Mouse (Mus musculus) hindbrain, embryonic 10.5 days (tissue): ENCODE measurements at regions not wholly inside any gene's neighbourhood (a gene's known extent, or its start where the extent isn't known, plus 50 kb on each side); places are given as distances from the start of the nearest gene placed in this dataset.

Experiments
- DNase-seq: peaks from one replicate; pipeline ENCODE4 v3.0.0-alpha.2; 2017; ENCODE audit warnings: low spot score
- H3K27ac ChIP-seq: fragments of 300-500 bp; sonication (generic); 2 replicates; pipeline ENCODE4 v1.5.1; 2016; ENCODE audit warnings: mild to moderate bottlenecking, moderate library complexity
- H3K27me3 ChIP-seq: fragments of 300-500 bp; sonication (generic); 2 replicates; pipeline ENCODE4 v1.6.1; 2016; ENCODE audit warnings: mild to moderate bottlenecking; ENCODE audit not compliant: poor library complexity, insufficient read depth, severe bottlenecking
- H3K36me3 ChIP-seq: fragments of 300-500 bp; sonication (generic); 2 replicates; pipeline ENCODE4 v1.6.1; 2016; ENCODE audit warnings: mild to moderate bottlenecking, moderate library complexity
- H3K4me1 ChIP-seq: fragments of 300-500 bp; sonication (generic); replicated peaks from 2 replicates; pipeline ENCODE4 v1.6.1; 2016; ENCODE audit warnings: mild to moderate bottlenecking
- H3K4me3 ChIP-seq: fragments of 300-500 bp; sonication (generic); 2 replicates; pipeline ENCODE4 v1.5.1; 2016; ENCODE audit warnings: mild to moderate bottlenecking, moderate library complexity
- H3K9me3 ChIP-seq: fragments of 300-500 bp; sonication (generic); 2 replicates; pipeline ENCODE4 v1.6.1; 2016; ENCODE audit warnings: mild to moderate bottlenecking, moderate library complexity
- WGBS: fragments of 180-500 bp; shearing (Covaris S2); methylation state at CpG from one replicate; pipeline ENCODE4 v1.1.7; 2016; 5-methylcytosine and 5-hydroxymethylcytosine counted together

DNA sequence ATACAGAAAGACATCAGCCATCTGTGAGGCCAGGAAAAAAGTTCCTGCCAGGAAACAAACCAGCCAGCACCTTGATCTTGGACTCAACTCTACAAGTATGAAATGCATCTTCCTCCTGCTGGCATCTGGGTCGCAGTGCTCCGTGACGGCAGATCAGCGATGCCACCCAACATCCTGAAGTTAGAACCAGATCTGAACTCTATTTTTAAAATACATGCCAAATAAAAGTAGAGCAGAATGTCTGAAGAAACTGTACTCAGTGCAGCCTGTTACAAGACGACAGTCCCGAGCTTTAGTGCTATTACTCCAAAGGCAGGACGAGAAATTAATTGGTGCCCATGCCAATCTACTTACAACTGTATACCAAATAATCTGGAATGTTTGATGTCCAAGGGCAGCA lies 80.2 kb downstream of the Kctd12 start:
- no peak overlapping the region for H3K4me3 ChIP-seq
- H3K9me3 ChIP-seq: no peaks in the 10 kb centered on the region
- 95% methylated on average over 7 of the region's 7 CpGs for WGBS
- no peak for DNase-seq
- no peaks in the 10 kb centered on the region for H3K36me3 ChIP-seq
- no peaks in the 10 kb centered on the region for H3K4me1 ChIP-seq
- no peaks in the 10 kb centered on the region for H3K27me3 ChIP-seq
- no peak overlapping the region for H3K27ac ChIP-seq

DNA sequence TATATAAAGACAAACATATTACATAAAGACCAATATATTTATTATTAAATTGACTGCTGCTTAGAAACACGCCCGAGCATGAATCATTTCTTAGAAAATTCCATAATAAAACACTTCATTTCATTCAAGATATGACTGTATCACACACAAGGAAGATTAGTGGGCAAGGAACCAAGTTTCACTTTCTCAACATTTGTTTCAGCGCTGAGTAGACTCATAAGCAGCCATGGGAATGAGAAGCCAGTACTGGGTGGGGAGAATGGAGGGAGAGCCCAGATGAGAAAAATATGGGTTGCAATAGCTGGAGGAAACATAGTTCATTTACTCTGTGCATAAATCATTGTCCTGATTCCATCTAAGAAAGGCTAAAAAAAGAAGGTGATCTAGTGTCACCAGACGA lies 84.0 kb downstream of the Kctd12 start:
- 89% methylated on average over 4 of the region's 4 CpGs for WGBS
- Histone ChIP-seq H3K4me3 (no peak overlapping the region), H3K27me3 (no peaks in the 10 kb centered on the region), H3K36me3 (no peaks in the 10 kb centered on the region), H3K9me3 (no peaks in the 10 kb centered on the region), H3K4me1 (no peaks in the 10 kb centered on the region), H3K27ac (no peak overlapping the region)
- DNase-seq: no peak

DNA sequence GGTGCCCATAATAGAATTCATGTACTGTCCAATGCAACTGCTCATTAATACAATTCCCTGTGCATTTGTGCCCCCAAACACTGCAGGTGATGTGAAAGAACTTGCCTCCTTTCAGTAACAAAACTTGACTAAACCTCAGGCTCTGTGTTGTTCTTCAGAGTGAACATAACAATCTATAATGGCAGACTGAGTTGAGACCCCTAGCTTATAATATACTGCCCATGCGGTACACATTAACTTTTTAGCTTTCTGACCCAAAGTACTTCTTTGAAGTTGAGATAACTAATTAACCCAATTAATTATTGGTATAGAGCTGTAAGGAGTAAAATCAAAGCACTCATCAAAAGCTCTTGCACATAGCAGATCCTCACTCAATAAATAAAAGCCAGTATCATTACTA lies 85.4 kb downstream of the Kctd12 start:
- no peaks in the 10 kb centered on the region for H3K4me1 ChIP-seq
- no peak overlapping the region for H3K27ac ChIP-seq
- 93% methylated on average over 1 of the region's 1 CpGs for WGBS
- DNase-seq: no peak
- H3K4me3 ChIP-seq: no peak overlapping the region
- H3K27me3 ChIP-seq: no peaks in the 10 kb centered on the region
- H3K9me3 ChIP-seq: no peaks in the 10 kb centered on the region
- H3K36me3 ChIP-seq: no peaks in the 10 kb centered on the region

DNA sequence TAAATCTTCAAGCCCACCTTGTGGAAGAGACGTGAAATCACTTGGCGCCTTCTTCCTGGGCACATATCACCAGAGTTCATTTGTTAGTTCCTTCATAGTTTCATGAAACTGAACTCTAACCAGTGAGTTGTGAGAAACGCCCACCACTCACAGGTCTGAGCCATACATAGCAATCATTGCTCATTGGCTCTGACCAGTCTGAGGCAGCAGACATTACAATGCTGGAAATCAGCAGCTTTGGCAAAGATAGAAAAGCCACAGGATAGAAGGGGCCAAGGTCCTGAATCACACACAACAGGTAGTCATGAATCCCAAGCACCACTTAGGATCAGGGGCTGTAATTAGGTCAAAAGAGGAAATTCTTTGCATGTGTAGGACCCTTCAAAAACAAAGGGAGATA lies 85.9 kb downstream of the Kctd12 start:
- Histone ChIP-seq H3K27ac (no peak overlapping the region), H3K36me3 (no peaks in the 10 kb centered on the region), H3K27me3 (no peaks in the 10 kb centered on the region), H3K4me3 (no peak overlapping the region), H3K9me3 (no peaks in the 10 kb centered on the region), H3K4me1 (no peaks in the 10 kb centered on the region)
- no peak for DNase-seq
- 87% methylated on average over 3 of the region's 3 CpGs for WGBS

DNA sequence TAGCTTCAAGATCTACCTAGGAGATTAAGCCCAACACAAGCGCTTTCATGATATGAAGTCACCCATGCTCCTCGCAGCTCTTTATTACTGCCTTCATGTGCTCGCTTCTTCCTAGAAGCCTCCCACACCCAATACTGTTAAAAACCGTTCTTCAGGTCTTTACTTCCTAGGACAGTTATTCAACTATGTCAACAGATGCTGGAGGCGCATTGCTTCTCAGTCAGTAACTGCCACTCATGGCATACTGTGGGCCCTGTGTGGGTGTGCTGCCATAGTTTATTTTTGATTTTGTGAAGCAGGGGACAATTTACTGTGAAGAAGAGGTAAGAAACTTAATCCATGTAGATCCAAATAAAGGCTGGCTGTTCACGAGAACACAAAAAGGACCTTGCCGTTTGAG lies 89.2 kb downstream of the Kctd12 start:
- no peak overlapping the region for H3K27ac ChIP-seq
- H3K4me1 ChIP-seq: no peaks in the 10 kb centered on the region
- H3K27me3 ChIP-seq: no peaks in the 10 kb centered on the region
- H3K9me3 ChIP-seq: no peaks in the 10 kb centered on the region
- H3K36me3 ChIP-seq: no peaks in the 10 kb centered on the region
- H3K4me3 ChIP-seq: no peak overlapping the region
- 91% methylated on average over 7 of the region's 7 CpGs for WGBS
- no peak for DNase-seq

DNA sequence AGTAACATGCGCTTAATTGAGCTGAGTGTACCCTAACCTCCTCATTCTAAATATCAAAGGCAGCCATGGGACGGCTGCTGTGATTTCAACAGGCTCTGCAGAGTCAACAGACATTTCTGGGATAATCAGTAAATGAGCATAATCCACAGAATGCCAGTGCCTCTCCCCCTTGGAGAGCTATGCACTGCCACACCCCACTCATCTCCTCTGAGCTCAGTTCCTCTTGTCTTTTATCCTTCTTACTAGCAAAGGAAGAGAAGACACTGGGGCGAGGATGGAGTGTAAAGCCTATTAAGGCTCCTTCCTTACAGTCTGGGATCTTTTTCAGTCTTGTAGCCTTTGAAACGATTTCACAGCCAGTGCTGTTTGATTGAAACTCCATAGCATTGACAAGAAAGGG lies 90.9 kb downstream of the Kctd12 start:
- no peaks in the 10 kb centered on the region for H3K27me3 ChIP-seq
- WGBS: 55% methylated on average over 4 of the region's 4 CpGs
- no peak overlapping the region for H3K4me3 ChIP-seq
- no peak for DNase-seq
- no peaks in the 10 kb centered on the region for H3K9me3 ChIP-seq
- H3K36me3 ChIP-seq: no peaks in the 10 kb centered on the region
- H3K4me1 ChIP-seq: no peaks in the 10 kb centered on the region
- H3K27ac ChIP-seq: no peak overlapping the region

DNA sequence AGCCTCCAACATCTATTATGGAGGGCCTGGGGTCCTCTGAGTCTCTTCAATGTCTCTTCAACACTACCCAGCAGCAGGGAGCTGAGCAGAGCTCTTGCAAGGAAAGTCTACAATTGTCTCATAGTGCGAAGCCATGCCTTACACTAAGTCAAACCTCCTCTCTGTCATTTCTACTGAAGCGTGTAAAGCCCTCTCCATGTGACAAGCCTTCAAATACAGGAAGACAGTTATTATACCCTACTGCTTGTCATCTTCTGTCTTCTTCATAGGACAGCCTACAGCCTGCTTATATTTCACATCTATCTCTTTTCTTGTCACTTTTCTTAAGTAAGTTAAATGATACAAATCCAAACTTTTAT lies 97.2 kb downstream of the Kctd12 start:
- no peaks in the 10 kb centered on the region for H3K27me3 ChIP-seq
- no peaks in the 10 kb centered on the region; the same call in 1 of the 2 replicates for H3K4me1 ChIP-seq
- no peak overlapping the region for H3K27ac ChIP-seq
- H3K4me3 ChIP-seq: no peak overlapping the region
- WGBS: 84% methylated on average over 2 of the region's 2 CpGs
- no peaks in the 10 kb centered on the region for H3K9me3 ChIP-seq
- H3K36me3 ChIP-seq: no peaks in the 10 kb centered on the region
- no peak for DNase-seq

DNA sequence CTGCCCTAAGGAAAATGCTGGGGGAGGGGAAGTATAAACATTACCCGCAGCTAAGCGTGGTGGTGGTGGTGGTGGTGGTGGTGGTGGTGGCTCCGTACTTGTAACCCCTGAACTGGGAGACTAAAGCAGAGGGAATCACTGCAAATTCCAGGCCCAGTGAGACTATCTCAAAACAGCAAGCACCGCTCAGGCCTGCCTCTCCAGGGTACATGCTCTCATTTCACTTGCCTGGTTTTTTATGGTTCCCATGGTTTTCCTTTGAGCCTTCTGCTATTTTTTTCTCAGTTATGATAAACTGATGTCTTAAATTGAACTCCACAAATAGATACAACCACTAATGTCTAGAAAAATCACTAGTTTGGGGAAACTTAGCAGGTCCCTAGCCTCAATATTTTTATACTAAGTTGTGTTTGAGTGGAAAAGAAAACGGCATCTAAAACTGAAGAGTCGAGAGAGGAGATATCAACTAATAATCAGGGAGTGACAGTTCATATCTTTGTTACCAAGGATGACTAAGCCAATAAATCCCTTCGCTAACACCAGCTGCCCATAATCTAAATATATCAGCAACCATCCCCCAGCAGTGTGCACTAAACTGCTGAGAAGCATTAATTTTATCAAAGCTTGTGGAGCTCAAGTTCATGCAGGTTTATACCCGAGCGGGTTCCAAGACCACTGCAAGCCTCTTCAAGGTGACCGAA lies 97.7 kb downstream of the Kctd12 start:
- no peaks in the 10 kb centered on the region for H3K9me3 ChIP-seq
- 87% methylated on average over 10 of the region's 10 CpGs for WGBS
- no peaks in the 10 kb centered on the region; the same call in 1 of the 2 replicates for H3K4me1 ChIP-seq
- no peak overlapping the region for H3K4me3 ChIP-seq
- no peaks in the 10 kb centered on the region for H3K36me3 ChIP-seq
- no peak overlapping the region for H3K27ac ChIP-seq
- no peak for DNase-seq
- H3K27me3 ChIP-seq: no peaks in the 10 kb centered on the region

DNA sequence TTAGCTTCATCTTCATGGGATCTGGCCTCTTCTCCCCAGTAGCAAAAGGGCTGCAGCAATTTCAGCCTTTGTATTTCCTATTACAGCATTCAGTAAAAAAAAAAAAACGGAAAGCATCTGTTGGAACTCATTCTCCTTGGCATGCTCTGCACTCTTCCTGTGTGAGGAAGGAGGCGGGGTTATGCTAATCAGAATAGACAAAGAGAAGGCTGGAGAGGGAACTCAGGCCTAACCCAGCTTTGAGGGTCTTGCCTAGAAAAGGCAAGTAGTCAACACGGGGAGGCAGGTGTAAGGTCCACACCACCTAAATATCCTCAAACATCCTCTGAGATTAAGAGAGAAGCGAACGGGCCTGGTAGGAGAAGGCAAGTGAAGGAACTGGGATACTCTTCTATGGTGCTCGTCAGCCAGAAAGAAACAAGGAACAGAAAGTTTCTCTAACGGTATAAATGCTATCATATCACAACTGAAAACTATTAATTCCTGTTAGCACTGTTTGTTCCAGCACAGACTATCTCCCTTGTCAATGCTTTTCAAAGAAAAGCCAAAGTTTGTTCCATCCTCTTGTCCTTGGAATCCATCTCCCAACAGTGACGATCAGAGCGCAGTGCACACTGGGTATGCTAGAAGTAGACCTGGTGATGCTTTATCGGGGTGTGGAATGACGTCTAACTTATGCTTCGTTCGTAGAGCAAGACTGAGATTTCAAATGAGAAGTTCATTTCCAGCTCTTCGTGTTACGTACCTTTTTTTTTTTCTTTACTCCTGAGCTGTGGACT lies 98.9 kb downstream of the Kctd12 start:
- H3K36me3 ChIP-seq: no peaks in the 10 kb centered on the region
- H3K27ac ChIP-seq: no peak overlapping the region
- H3K4me1 ChIP-seq: no peaks in the 10 kb centered on the region; the same call in 1 of the 2 replicates
- WGBS: 87% methylated on average over 15 of the region's 15 CpGs
- H3K4me3 ChIP-seq: no peak overlapping the region
- DNase-seq: peak; percentile 6
- no peaks in the 10 kb centered on the region for H3K27me3 ChIP-seq
- no peaks in the 10 kb centered on the region for H3K9me3 ChIP-seq

DNA sequence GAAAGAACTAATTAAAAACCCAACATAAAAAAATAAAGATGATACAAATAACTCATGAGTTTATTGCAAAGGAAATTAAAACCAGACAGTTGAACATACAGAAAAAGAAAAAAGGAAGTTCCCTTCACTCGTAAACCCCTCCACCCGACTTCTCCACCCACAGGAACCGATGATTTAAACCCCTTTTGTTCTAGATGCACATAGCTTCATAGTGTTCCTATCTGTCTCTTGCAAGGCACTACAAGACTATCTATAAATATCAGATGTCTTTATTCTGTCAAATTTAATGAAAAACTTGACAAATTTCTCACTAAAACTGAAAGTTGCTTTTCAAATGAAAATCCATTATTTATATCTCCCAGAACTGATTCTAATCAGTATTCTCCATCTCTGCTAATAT lies 100.2 kb downstream of the Kctd12 start:
- no peak overlapping the region for H3K4me3 ChIP-seq
- no peaks in the 10 kb centered on the region for H3K36me3 ChIP-seq
- H3K27ac ChIP-seq: no peak overlapping the region
- no peaks in the 10 kb centered on the region; the same call in 1 of the 2 replicates for H3K4me1 ChIP-seq
- DNase-seq: no peak
- H3K27me3 ChIP-seq: no peaks in the 10 kb centered on the region
- 95% methylated on average over 3 of the region's 3 CpGs for WGBS
- H3K9me3 ChIP-seq: no peaks in the 10 kb centered on the region

DNA sequence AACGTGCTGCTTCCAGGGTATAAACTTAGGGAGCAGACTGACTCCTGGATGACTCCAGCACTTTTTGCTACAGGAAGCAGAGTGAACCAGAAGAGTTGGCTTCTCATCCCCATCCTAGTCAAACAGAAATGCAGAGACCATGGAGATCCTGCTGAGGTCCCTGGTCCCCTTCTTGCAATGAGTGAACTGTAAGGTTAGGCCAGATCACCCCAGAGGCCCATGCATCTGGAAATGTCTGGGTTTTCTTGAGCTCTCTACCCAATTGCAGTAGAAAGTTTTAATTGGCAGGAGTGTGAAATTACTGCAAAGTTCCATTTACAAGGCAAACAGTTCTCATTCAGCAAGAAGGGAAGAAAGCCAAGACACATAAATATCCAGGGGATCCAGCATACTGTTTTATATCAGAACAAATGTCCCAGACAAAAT lies 101.8 kb downstream of the Kctd12 start:
- no peak overlapping the region for H3K27ac ChIP-seq
- no peaks in the 10 kb centered on the region for H3K9me3 ChIP-seq
- H3K36me3 ChIP-seq: no peaks in the 10 kb centered on the region
- 79% methylated on average over 1 of the region's 1 CpGs for WGBS
- no peaks in the 10 kb centered on the region for H3K27me3 ChIP-seq
- no peak for DNase-seq
- no peak overlapping the region for H3K4me3 ChIP-seq
- H3K4me1 ChIP-seq: no peaks in the 10 kb centered on the region; the same call in 1 of the 2 replicates

DNA sequence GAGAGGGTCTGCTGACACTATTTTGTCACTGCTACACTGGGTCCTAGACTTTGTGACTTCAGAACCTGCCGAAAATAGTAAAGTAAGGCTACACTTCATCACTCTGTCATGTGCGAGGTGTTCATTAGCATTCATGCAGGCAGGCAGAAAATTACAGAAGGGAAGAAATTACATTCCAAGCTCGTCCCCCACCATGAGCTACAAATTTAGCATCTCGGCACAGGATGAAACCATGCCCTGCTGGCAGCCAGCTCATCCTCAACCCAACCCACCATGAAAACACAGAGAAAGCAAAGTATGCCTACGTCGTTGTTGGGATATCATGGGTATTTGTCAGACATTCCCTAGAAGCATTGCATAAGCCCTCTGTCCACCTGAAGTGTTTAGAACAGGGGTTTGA lies 103.9 kb downstream of the Kctd12 start:
- H3K9me3 ChIP-seq: no peaks in the 10 kb centered on the region
- H3K27me3 ChIP-seq: no peaks in the 10 kb centered on the region
- H3K4me1 ChIP-seq: no peaks in the 10 kb centered on the region; the same call in 1 of the 2 replicates
- no peaks in the 10 kb centered on the region for H3K36me3 ChIP-seq
- no peak overlapping the region for H3K27ac ChIP-seq
- H3K4me3 ChIP-seq: no peak overlapping the region
- no peak for DNase-seq
- 87% methylated on average over 6 of the region's 6 CpGs for WGBS

DNA sequence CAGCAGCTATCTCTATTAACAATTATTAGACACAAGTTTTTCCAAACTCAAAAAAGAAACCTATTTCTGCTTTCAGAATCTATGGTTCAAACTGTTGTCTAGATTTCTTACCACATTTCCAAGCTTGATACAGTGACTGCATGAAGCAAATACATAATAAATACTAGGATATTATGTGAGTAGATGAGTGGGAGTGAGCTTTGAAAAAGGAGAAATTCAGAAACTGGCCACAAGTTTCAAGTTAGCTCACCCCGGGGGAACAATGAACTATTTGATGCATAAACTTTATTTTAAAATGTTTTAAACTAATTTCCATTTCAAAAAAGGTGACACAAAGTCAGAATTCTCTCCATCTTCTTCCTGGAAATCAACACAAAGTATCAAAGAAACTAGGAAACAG lies 114.3 kb downstream of the Kctd12 start:
- DNase-seq: no peak
- H3K9me3 ChIP-seq: no peaks in the 10 kb centered on the region
- no peak overlapping the region for H3K4me3 ChIP-seq
- no peaks in the 10 kb centered on the region for H3K36me3 ChIP-seq
- 91% methylated on average over 1 of the region's 1 CpGs for WGBS
- H3K27me3 ChIP-seq: no peaks in the 10 kb centered on the region
- H3K4me1 ChIP-seq: no peaks in the 10 kb centered on the region
- no peak overlapping the region for H3K27ac ChIP-seq
